Mouse (Mus musculus) ovary, postnatal 14 days (tissue): ENCODE measurements at regions not wholly inside any gene's neighbourhood (a gene's known extent, or its start where the extent isn't known, plus 50 kb on each side); places are given as distances from the start of the nearest gene placed in this dataset.

ENCODE experiments used
- DNase-seq: peaks from one replicate; pipeline ENCODE4 v3.0.0; 2022; ENCODE audit warnings: low spot score

DNA sequence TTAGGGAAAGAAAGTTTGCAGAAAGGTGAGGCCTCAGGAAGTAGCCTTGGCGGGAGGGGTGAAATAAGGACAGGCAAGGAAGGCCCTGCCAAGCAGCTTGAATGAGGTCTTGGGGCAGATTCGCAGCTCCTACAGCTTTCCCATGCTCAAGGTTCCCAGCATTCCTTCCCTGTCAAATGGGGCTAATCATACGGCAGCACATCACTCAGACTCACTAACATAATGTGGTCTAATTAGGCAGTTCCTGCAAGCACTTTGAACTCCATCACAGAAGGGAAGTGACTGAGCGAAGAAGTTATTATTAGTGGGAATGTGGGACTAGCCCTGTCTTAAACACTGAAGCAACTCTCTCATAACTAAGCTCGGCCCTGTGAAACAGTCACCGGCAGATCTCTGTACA, 87.1 kb upstream of the Gm10260 start:
- no peak for DNase-seq

DNA sequence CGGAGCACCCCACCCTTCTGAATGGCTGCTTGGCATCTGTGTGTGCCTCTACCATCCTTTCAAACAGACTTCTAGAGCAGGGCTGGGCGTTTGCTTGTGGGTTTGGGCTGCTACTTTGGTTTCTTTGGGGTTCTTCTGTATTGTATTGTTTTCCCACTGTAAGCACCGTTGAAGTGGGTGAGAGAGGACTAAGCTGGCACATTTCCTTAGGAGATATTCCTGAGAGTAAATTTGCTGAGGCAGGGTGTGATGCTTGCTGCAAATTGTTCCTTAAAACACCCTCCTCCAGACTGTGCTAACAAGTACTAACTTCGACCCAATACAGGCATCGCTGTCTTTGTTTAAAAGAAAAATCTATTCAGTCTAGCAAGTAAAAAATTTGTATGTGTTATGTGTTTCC, 84.7 kb upstream of the Gm10260 start:
- no peak for DNase-seq

DNA sequence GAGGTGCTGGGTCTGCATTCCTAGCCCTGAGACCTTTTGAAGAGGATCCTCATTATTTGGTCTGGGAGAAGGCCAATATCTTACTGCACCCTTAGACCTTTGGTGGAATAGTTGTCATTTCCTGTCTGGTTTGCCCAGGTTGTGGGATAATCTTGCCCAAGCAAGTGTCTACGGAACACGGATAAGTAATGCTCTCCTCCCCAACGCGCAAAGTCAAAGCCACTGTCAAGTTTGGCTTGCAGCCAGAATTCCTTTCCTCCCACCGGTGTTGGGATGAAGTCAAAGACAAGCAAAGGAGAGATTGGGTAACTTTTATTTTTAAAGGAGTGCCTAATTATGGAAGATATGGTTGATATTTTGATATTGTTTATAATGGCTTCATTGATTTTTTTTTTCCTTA, 82.4 kb upstream of the Gm10260 start:
- no peak for DNase-seq

DNA sequence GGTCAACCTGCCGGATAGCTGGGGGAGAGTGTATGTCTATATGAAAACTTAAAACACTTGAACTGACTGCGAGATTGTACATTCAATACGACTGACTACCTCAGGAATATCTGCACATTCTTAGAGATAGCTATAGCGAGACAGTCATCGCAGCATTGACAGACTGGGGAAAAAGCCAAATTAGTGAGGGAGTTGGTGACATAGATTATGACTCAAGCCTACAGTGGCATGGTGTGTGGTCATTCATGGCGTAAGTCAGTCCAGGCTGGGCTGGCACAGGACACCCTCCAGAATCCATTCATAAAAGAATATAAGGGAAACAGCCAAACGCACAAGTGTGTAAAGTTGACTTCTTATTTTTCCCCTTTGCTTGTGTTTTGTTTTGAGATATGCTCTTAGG, 81.1 kb upstream of the Gm10260 start:
- DNase-seq, result no peak

DNA sequence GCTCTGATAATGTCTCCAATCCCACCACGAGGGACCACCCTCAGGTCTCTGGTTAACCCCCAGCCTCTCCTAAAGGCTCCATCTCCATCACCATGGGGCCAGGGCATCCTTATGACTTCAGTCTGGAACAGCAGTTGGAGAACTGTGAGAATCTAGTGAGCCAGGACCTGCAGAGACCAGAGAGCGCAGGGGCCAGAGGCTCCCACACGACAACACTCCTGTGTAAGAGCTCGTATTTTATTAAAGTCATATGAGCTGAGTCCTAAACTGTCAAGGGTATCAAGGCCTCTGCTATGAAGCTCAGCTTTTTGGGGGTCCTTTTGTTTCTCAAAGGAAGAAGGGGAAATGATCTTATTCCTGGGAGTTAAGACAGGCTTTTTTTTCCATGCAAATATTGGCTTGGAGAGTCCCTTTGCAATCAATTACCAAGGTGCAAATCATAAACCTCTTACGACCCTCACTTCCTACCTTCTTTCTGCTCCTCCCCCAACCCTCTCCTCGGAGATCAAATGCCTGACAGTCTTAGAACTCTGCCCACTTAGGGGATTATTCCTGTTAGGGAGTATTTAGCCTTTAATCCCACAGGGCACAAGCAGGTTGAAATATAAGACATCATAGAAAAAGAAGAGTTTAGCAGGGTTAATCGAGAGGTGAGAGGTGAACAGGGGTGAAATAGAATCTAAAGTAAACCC, 79.3 kb upstream of the Gm10260 start:
- no peak for DNase-seq

DNA sequence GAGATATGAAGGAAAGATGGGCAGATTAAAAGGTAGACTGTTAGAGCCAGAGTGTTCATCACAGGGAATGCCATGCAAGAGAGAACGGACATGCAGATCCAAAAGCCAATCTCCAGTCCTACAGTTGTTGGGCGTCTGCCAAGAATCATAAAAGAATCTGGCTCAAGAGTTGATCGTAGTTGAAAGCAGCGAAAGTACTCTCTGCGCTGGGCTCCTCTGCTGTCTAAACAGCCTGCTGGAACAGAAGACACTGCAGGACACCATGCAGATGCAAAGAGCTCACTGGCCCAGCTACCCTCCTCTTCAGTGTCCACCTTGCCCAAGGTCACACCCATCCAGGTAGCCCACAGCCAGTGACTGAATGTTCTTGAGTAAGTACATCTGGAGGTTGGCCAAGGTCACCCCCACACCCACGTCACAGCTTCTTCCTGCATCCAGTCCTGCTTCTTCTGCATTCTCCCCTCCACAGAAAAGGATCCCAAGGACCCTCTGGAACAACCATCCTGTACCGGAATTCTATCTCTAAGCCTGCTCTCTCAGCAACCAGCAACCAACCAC, 77.1 kb upstream of the Gm10260 start:
- peak; percentile 15 for DNase-seq

DNA sequence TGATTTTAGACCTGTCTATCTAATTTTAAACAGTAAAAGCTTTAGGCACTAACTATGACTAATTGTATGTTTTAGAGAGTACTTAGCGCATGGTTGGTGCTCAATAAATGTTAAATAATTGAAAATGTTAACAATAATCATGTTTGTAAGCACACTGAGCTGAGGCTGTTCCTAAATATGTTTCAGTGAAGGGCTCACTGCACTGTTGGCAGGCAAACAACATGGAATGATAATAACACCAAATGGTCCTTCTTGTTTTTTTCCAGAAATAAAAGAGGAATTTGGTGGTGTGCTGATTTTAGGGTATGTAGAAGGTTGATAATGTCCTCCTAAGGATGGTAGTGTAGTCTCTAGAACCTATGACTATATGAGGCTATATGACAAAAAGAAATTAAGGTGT, 72.0 kb upstream of the Gm10260 start:
- no peak for DNase-seq

DNA sequence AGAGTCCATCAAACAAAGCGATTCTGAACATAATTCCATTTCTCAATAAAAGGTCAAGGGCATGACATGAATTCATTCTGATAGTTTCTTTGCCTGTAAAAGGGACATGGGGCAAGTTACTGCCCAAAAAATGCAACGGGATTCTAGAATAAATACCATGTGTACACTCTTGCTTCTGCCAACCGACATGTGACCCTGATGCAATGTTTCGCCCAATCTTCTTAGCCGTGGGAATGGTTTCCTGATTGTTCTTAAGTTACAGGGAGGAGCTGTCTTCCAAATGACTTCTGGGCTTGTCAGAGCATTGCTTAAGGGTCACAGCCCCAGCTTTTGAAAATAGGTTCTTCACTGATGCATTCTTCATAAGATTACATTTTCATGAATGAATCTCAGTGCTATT, 71.4 kb upstream of the Gm10260 start:
- DNase-seq, result no peak

DNA sequence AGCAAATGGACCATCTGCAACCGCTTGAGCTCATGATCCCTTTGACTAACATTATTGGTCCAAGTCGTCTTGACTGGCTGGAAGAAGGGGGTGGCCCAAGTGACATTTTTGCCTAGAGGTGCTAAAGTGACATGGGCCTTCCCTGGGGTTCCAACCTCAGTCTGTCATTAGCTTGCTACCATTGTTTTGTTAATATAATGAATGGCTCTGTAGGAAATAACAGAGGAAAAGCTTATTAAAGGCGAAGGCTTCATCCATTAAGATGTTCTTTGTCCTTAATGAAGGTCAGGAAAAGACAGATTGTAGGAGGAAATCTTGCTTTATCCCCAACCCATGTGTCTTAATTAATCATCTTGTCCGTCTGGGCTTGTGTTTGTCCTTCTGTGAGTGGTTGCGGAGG, 69.1 kb upstream of the Gm10260 start:
- DNase-seq, result no peak

DNA sequence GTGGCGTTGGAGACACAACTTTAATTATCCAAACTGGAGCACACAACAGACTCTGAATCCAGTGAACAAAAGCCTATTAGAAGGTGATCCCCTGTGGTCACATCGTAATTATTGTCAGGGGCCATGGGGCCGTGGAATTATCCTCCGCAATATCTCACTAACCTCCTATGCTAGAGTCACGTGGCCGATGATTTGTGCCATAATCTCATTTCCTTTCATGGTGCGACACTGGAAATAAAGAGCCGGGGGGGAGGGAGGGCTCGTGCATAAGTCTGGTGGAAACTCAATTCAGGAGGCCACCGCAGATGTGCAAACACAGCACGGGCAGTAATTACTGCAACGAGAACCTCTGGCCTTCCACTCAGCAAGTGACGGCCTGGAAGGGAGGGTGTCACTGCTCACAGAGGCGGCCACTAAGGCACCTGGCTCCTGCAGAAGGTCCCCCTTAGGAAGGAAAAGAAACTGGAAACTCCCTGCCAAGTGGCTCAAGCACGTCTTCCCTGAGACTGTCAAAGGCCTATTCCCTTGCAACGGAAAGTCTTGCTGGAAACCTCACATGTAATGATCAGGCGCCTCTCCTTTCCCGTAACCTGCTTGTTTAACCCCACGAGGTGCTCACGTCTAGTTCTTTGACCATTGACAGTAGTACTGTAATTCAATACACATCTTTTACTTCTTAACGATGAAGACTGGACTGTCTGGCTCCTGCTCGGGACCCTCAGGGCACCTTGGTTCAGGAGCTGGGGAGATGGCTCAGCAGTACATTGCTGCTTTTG, 65.6 kb upstream of the Gm10260 start:
- no peak for DNase-seq

DNA sequence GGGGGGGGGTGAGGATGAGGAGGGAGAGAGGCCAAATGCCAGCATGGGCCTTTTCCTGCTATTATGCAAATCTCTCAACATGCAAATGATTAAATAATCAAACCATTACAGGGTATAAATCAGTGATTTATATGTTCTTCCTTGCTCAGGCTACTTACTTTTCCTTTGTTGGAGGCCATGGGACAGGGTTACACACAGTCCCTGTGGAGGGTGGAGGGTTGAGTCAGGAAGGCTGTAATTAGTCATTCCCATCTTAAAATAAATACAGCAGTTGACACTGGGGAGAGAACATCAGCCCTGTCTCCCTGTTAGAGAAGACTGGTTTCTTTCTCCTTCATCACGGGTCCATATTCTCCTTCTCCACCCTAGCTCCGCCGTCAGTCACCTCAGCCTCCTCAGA, 64.9 kb upstream of the Gm10260 start:
- DNase-seq, result no peak

DNA sequence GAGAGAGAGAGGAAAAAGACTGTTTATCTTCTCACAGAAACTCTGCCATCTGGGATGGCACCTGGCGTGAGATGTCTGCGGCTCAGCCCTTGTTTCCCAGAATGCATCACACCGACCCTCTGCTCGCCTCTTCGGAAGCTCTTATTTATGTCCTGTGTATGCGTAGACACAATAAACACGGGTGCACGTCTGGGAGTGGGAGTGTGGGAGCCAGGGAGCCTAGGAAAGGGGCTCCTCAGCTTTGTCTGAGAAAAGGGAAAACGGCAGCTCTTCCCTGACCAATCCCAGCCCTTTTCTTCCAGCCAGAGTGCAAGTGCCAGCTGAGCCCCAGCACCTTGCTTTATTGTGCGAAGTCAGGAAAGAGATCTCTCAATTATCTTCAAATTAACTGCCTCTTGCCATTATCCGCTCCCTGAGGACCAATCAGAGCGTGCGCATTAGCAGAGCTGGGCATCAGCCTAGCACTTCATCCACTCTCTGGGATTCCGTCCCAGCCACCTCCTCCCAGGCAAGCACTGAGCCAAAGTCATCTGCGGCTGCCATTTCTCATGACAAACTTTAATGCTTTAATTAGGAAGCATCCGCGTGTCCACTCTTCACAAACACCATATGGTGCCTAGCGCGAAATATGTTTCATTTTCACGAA, 63.8 kb upstream of the Gm10260 start:
- no peak for DNase-seq

DNA sequence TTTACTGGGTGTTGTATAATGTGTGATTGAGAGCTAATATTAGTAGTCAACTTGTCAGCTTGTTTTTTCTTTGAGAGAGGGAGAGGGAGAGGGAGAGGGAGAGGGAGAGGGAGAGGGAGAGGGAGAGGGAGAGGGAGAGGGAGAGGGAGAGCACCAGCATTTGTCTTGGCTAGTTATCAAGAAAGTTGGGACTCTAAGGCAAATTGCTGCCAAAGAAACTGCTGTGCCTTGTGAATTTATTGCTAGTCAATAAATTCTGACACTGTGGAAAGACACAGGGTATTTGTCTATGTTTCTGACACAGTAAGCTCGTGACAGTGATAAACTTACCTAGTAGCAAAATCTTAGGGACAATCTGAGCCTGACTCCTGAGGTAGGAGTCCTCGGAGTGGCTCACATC, 61.2 kb upstream of the Gm10260 start:
- no peak for DNase-seq

DNA sequence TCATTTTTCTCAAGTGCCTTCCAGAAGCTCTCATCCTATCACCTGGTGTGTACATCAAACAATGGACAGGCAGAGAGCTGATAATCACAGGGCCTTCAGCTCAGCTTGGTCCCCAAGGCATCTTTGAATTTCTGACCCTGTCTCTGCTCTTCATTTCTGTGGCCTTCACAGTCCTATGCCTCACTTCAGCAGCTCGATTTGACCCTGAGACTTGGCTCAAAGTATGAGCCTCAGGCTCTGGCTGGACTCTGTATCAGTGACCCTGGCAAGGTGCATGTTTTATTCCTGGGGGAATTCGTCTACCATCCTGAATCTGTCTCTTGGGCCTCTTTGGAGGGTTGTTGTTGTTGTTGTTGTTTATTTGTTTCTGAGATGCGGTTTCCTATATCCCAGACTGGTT, 60.6 kb upstream of the Gm10260 start:
- DNase-seq, result no peak

DNA sequence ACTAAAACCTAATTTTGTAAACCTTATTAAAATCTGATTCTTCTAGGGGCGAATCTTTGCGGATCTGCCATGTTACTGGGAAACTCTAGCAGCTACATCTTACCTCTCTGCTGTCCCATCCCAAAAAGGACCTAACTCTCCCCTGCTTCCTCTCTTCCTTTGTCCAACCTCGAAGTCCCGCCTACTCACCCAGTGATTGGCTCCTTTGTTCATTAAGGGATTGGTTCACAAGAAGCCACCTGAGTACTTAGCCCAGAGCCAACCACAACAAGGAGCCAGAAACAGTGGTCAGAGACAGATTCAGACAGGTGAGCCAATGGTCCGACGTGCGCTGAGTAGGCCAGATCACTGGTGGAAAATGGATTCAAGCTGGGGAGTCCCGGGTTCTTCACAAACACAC, 60.0 kb upstream of the Gm10260 start:
- no peak for DNase-seq

DNA sequence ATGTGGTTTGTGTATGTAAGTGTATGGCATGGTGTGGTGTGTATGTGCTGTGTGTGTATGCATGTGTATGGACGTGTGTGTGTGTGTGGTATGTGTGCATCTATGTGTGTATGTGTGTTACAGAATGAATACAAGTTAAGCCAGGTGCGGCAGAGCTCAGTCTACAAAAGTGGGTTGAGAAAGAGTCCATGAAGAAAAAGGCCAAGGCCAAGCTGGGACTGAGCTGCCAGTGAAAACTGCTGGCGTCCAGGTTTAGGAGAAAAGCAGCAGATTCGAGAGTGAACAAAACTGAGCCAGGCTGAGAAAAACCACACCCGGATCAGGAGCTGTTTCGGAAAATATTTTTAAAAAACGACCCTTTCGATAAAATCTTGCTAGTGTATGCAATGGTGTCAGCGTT, 58.6 kb upstream of the Gm10260 start:
- DNase-seq, result no peak

DNA sequence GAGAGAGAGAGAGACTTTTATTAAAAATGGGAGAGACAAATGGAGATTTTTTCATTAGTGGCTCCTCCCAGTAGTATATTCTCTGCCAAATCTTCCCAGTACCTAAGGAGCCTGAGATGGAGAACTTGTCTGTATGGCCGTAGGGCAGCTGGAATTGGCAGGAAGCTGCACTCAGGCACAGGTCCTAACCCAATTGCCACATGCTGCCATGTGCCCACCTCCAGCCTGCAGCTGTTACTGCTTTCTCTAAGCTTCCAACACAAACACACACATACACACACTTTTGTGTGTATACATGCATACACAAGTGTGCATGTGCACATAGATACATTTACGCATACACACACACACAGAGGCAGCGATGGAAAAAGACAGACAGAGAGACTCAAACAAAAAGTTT, 56.5 kb upstream of the Gm10260 start:
- no peak for DNase-seq
